Mouse (Mus musculus): ENCODE data around the gene Krt8.

Krt8 gene

GRCm38 (mm10) chr15:102004189-102004588, at the start of gene Krt8:
Gene Krt8 (minus strand): TSS chr15:102004482.
- peak; percentile 79 to 80 for DNase-seq

GRCm38 (mm10) chr15:102051920-102052683, 47.8 kb upstream of the Krt8 start:
- DNase-seq = peak; percentile 33 to 38

- no peak for DNase-seq
Measured at GRCm38 (mm10) chr15:102049871-102050270, 45.6 kb upstream of the Krt8 start.

- no peak for DNase-seq
Measured at GRCm38 (mm10) chr15:102048006-102048405, 43.7 kb upstream of the Krt8 start.

- no peak for DNase-seq
Measured at GRCm38 (mm10) chr15:102045691-102046090, 41.4 kb upstream of the Krt8 start.

- DNase-seq = no peak
Measured at GRCm38 (mm10) chr15:102044745-102045144, 40.5 kb upstream of the Krt8 start.

GRCm38 (mm10) chr15:102041951-102042350, 37.7 kb upstream of the Krt8 start:
- DNase-seq = no peak

GRCm38 (mm10) chr15:102040277-102040676, 36.0 kb upstream of the Krt8 start:
- no peak for DNase-seq

- no peak for DNase-seq
Measured at GRCm38 (mm10) chr15:102034121-102035053, 30.1 kb upstream of the Krt8 start.

GRCm38 (mm10) chr15:102028040-102028439, 23.8 kb upstream of the Krt8 start, which contains the start of gene Krt18:
Gene Krt18 (plus strand): TSS chr15:102028180.
- no peak for DNase-seq

- no peak for DNase-seq
Measured at GRCm38 (mm10) chr15:102026430-102026829, 22.1 kb upstream of the Krt8 start.

GRCm38 (mm10) chr15:102025136-102025872, 21.0 kb upstream of the Krt8 start:
- no peak for DNase-seq

- no peak for DNase-seq
Measured at GRCm38 (mm10) chr15:102023888-102024287, 19.6 kb upstream of the Krt8 start.

- no peak for DNase-seq
Measured at GRCm38 (mm10) chr15:102022481-102022880, 18.2 kb upstream of the Krt8 start.

- peak; percentile 87 to 90 for DNase-seq
Measured at GRCm38 (mm10) chr15:102017918-102018463, 13.7 kb upstream of the Krt8 start.

GRCm38 (mm10) chr15:102016787-102017186, 12.5 kb upstream of the Krt8 start:
- DNase-seq = peak; percentile 25 to 39

GRCm38 (mm10) chr15:102016096-102016495, 11.8 kb upstream of the Krt8 start:
- DNase-seq = no peak

GRCm38 (mm10) chr15:102014848-102015247, 10.6 kb upstream of the Krt8 start:
- DNase-seq = no peak

- peak; percentile 48 to 55 for DNase-seq
Measured at GRCm38 (mm10) chr15:102013651-102014050, 9.4 kb upstream of the Krt8 start.

- DNase-seq = no peak
Measured at GRCm38 (mm10) chr15:102012260-102012765, 8.0 kb upstream of the Krt8 start.

GRCm38 (mm10) chr15:102010569-102011245, 6.4 kb upstream of the Krt8 start:
- DNase-seq = no peak

Data from kidney, adult 8-10 months (tissue).